8 mouse cellular contexts compared by ENCODE assay signal in genomic region chr4:62870391-62870983, GRCm38 (mm10).
A peak's percentile ranks its signal among the peaks of the same experiment; 100 is the strongest.
DNase-seq lines count a peak whose midpoint lies in the region; ATAC-seq lines count a peak whose summit lies in the region.

No protein-coding gene starts in this region.

- intact Hi-C loops in left cerebral cortex, postnatal 14 days (cut with DNase I), result no loop called here

- no peak overlapping the region for H3K27ac ChIP-seq in heart, embryonic 14.5 days (replicated peaks in 1 of 2; ENCODE audit: control insufficient read depth in 1 of 2, insufficient read depth in 1 of 2, low read depth in 2 of 2, low read length in 2 of 2)
- no peak overlapping the region for H3K27ac ChIP-seq in liver, embryonic 11.5 days (ENCODE audit: low read depth, low read length)

- H3K27me3 ChIP-seq in heart, embryonic 14.5 days (ENCODE audit: control insufficient read depth, insufficient read depth, low read length), result no peaks in the 10 kb centered on the region
- H3K27me3 ChIP-seq in liver, embryonic 11.5 days (replicated peaks; ENCODE audit: control insufficient read depth, insufficient read depth, low read length), result no peaks in the 10 kb centered on the region

- DNase-seq in cerebellum, postnatal 10 days, result peak; percentile 44 to 69
- DNase-seq in cerebellum, adult 11 months, result no peak
- DNase-seq in 3T3-L1 (ENCODE audit: low read depth, low spot score), result peak; percentile 11
- DNase-seq in left cerebral cortex, postnatal 14 days (ENCODE audit: low spot score in 2 of 2), result peak; percentile 41 to 50
- DNase-seq in right cerebral cortex, postnatal 4 days, result peak; percentile 49
- DNase-seq in liver, embryonic 11.5 days (ENCODE audit: low spot score), result no peak
- DNase-seq in embryo, embryonic 9.5 days (ENCODE audit: extremely low spot score), result no peak

- WGBS in heart, embryonic 14.5 days, result 45% methylated on average over 14 of the region's 14 CpGs
- WGBS in liver, embryonic 11.5 days, result 72% methylated on average over 14 of the region's 14 CpGs

- ATAC-seq in heart, embryonic 14.5 days (ENCODE audit: insufficient number of reproducible peaks, insufficient read depth, low FRiP score, low read depth), result peak; percentile 35; the same call in 1 of the 2 replicates
- ATAC-seq in liver, embryonic 11.5 days (replicated peaks; ENCODE audit: low FRiP score), result no peak

- H3K36me3 ChIP-seq in heart, embryonic 14.5 days (ENCODE audit: control insufficient read depth, insufficient read depth, low read length), result no peaks in the 10 kb centered on the region
- no peaks in the 10 kb centered on the region for H3K36me3 ChIP-seq in liver, embryonic 11.5 days (ENCODE audit: control insufficient read depth, insufficient read depth, low read length)

- H3K9me3 ChIP-seq in heart, embryonic 14.5 days (ENCODE audit: control insufficient read depth, low read length), result no peaks in the 10 kb centered on the region
- H3K9me3 ChIP-seq in liver, embryonic 11.5 days (ENCODE audit: control insufficient read depth, low read length), result no peaks in the 10 kb centered on the region

- no peak overlapping the region for H3K4me3 ChIP-seq in heart, embryonic 14.5 days (ENCODE audit: control insufficient read depth in 1 of 2, insufficient read depth in 1 of 2, low read depth in 1 of 2, low read length in 2 of 2)
- H3K4me3 ChIP-seq in liver, embryonic 11.5 days (ENCODE audit: low read depth, low read length), result no peak overlapping the region

- H3K4me1 ChIP-seq in heart, embryonic 14.5 days (ENCODE audit: control insufficient read depth in 2 of 2, insufficient read depth in 2 of 2, low read length in 2 of 2), result peaks cover 4 to 7% of the 10 kb centered on the region in 2 experiments; a peak in 2 of 4 replicates
- H3K4me1 ChIP-seq in liver, embryonic 11.5 days (replicated peaks; ENCODE audit: control insufficient read depth, insufficient read depth, low read length), result no peaks in the 10 kb centered on the region

- H3K9ac ChIP-seq in heart, embryonic 14.5 days (ENCODE audit: low read length), result peak overlapping the region; percentile 4; the same call in 1 of the 2 replicates
- H3K9ac ChIP-seq in liver, embryonic 11.5 days (ENCODE audit: low read depth, low read length), result no peak overlapping the region

- H3K4me2 ChIP-seq in heart, embryonic 14.5 days (ENCODE audit: low read length), result no peak overlapping the region
- H3K4me2 ChIP-seq in liver, embryonic 11.5 days, result no peak overlapping the region

Comparison
In these comparisons a context has a peak if more than half of its experiments do, and no peak if none do; other contexts are left out.
1. DNase-seq: peak in cerebellum, postnatal 10 days (2 of 2), 3T3-L1 (single experiment), left cerebral cortex, postnatal 14 days (2 of 2) and right cerebral cortex, postnatal 4 days (single experiment); none in cerebellum, adult 11 months (single experiment), liver, embryonic 11.5 days (single experiment) and embryo, embryonic 9.5 days (single experiment).